Mouse (Mus musculus) CD4-positive, CD25-positive, alpha-beta regulatory T cell, adult 2 months (primary cell): ENCODE measurements at regions not wholly inside any gene's neighbourhood (a gene's known extent, or its start where the extent isn't known, plus 50 kb on each side); places are given as distances from the start of the nearest gene placed in this dataset.
"Not testable (repeated sequence)": the region's sequence is repeated elsewhere in the genome, so short reads cannot be mapped to it uniquely, and the experiment has no call there.

ENCODE experiments used
- DNase-seq: peaks from one replicate; pipeline ENCODE4 v3.0.0-alpha.2; 2012; ENCODE audit warnings: low read depth, low spot score

DNA sequence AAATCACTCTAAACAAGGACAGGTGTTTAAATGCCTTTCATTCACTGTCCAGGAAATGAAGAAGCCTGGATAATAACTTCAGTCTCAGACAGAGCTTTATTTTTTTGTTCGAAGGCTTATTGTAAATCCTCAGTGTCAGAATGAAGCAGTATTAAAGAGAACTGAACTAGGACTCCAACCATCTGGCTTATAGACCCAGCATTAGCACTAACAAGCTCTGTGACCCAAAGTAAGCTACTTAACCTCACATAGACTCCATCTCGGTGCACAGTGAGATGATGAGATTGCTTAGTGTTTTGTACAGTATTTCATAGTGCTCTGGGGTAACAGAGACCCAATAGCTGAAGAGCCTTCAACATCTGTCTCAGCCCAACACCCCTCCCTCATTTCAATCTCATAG, 738.2 kb upstream of the Map3k7 start:
- no peak for DNase-seq

GRCm38 (mm10) chr4:31268825-31269495, 694.9 kb upstream of the Map3k7 start:
- no peak for DNase-seq

DNA sequence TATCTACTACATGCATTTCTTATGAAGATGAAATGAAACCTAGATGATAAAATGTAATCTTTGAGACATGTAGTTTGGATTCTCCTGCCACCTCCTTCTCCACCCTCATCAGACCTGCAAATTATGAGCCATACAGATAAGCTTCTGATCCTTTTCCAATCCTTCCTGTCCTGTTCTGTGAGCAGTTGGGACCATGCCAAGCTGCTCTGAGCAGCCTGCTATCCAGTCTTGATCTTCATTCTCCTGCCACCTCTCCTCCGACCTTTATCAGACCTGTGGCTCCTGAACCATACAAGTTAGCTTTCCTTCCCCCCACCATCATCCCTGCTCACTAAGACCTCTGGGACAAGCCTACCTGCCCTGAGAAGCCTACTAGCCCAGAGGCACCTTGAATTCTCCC, 689.8 kb upstream of the Map3k7 start:
- no peak for DNase-seq

DNA sequence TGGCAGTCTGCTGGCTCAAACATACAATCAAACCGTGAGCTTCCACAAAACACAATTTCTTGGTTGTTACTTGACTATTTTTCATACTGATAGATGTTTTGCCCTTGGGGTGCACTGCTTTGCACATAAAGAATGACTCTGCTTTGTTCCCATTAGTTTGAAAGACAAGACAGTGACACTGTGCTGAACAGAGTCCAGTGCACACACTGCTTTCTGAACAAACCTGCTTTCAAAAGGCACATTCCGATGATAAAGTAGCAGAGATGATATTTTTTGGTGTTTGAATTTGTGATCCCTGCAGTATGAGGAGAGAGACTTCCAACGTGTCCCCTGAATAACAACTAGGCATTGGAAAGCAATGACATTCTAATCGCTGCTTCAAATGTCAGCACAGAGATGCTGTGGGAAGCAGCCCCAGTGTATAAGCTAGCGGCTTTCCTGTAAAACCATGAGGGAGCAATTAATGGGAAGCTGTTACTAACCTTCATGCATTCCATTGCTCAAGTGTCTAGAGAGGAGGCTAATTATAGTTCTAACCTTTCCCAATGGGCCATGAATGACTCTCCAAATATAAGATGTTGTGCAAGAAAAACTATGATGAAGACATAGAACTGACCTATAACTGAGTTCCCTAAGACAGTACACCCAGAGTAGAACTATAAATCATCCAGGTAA, 673.5 kb upstream of the Map3k7 start:
- no peak for DNase-seq

GRCm38 (mm10) chr4:31293752-31294151, 670.1 kb upstream of the Map3k7 start:
- DNase-seq = no peak

- no peak for DNase-seq
These were observed 666.0 kb upstream of the Map3k7 start for GRCm38 (mm10) chr4:31297848-31298247.

DNA sequence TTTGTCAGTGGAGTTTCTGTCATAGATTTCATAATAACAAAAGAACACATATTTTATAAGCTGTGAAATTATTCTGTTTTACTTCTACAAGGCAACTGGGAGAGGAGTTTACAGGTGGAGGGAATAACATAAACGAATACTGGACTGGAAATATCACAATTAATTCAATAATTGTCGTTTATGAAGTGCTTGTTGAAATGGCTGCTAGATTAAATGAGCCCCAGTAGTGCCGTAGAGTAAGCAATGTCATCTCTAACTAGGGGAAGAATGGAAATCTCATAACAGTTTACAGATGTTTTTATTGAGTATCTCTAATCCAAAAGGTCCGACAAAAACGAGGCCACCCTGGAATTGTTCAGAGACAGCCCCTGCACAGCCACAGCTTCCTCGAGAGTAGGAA, 644.6 kb upstream of the Map3k7 start:
- DNase-seq = no peak

GRCm38 (mm10) chr4:31320734-31321507, 643.0 kb upstream of the Map3k7 start:
- DNase-seq = no peak

- no peak for DNase-seq
These were observed 640.1 kb upstream of the Map3k7 start for GRCm38 (mm10) chr4:31323816-31324215.

- no peak for DNase-seq
These were observed 635.1 kb upstream of the Map3k7 start for GRCm38 (mm10) chr4:31328798-31329197.

DNA sequence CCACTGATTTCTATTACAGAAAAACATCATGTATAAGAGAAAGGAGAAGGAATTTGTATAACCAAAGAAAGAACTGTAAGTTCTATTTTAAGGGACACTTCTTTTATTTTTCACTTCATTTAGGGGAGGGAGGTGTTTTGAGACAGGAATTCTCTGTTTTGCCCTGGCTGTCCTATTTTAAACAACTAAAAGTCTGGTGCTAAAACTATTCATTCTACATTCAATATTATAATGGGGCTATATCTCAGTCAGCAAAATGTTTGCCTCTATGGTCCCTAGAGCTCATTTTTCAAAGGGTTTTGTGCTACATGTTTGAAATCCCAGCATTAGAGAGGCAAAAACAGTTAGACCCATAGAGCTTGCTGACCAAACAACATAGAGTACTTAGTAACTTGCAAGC, 632.8 kb upstream of the Map3k7 start:
- DNase-seq = no peak

DNA sequence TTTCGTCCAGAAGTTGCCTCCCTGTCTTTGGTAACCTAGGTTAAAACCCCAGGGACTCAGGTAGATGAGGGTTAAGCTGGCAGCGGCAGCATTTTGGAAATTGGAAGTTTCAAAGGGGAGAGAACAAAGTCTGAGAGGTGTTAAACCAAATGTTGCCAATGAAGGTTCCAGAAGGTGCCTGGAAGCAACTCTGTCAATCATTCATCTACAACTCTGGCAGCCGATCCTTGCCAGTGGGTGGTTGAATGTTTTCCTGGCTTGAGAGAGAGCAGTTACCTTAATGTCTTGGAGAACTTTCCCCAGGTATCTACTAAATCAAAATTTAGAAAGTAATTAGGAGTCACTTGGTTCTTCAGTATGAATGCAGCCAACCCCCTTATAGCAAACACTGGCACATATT, 628.2 kb upstream of the Map3k7 start:
- no peak for DNase-seq

- DNase-seq = no peak
These were observed 625.9 kb upstream of the Map3k7 start for GRCm38 (mm10) chr4:31337980-31338379.

GRCm38 (mm10) chr4:31343312-31344248, 620.3 kb upstream of the Map3k7 start:
- no peak for DNase-seq

GRCm38 (mm10) chr4:31354046-31354445, 609.9 kb upstream of the Map3k7 start:
- not testable (repeated sequence) for DNase-seq

- no peak for DNase-seq
These were observed 608.9 kb upstream of the Map3k7 start for GRCm38 (mm10) chr4:31354953-31355352.

GRCm38 (mm10) chr4:31366172-31366571, 597.7 kb upstream of the Map3k7 start:
- DNase-seq = no peak

- DNase-seq = no peak
These were observed 596.9 kb upstream of the Map3k7 start for GRCm38 (mm10) chr4:31367031-31367430.

DNA sequence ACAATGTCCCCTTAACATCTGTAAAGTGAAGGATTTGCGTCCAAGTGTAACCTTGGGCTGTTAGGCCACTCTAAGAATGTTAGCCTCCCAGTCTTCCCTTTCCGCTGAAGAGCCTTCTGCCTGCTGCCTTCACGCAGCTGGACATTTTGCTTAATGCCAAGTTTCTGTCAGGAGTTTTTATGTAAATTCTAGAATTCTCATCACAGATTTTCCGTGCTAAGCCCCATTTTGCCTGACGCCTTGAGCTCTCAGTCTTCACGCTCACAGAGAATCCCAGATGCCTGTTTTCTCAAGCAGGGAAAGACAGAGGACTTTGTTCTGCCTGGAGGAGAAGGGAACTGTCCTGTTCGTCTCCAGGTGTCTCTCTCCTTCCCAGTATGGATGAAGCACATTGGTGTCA, 593.8 kb upstream of the Map3k7 start:
- DNase-seq = no peak

- no peak for DNase-seq
These were observed 582.6 kb upstream of the Map3k7 start for GRCm38 (mm10) chr4:31381069-31381969.
